Mouse (Mus musculus) adrenal gland (tissue): Measurements from ENCODE around the gene Sertad2.

ENCODE experiments used
- intact Hi-C: fragments of 180-260 bp; cut with DNase I; formaldehyde crosslinking; loops from one replicate; pipeline ENCODE4 v1.15.1; 2025

Sertad2 gene

GRCm38 (mm10) chr11:20671789-20672392 lies 128.8 kb downstream of the Sertad2 start:
- intact Hi-C loops: no loop called here

- intact Hi-C loops: no loop called here
Measured at GRCm38 (mm10) chr11:20672513-20672912, 129.5 kb downstream of the Sertad2 start.

GRCm38 (mm10) chr11:20679396-20679795 lies 136.3 kb downstream of the Sertad2 start:
- intact Hi-C loops: no loop called here

DNA sequence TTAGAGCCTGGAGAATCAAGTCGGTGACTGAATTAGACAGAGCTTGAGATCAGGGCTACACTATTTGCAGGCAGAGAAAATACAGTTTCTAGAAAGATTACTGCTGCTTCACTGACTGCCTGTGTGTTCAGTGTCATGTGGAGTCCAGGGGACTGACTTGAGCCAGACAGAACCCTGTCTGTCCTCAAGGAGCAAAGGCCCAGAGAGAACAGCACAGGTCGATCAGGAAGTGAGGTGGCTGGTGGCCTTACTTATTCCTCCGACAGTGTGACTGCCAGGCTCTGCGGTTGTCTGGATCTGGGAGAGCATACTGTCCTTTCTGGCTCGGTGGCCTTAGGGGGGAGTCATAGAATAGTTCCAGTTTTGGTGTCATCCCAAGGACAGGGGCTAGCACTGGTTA lies 137.7 kb downstream of the Sertad2 start:
- intact Hi-C loops: no loop called here

GRCm38 (mm10) chr11:20681679-20682078 lies 138.6 kb downstream of the Sertad2 start:
- intact Hi-C loops: no loop called here

GRCm38 (mm10) chr11:20691000-20691399 lies 147.9 kb downstream of the Sertad2 start:
- intact Hi-C loops: loop anchor here (2.0 kb wide), 1 partner anchor 236 kb away; no protein-coding TSS in a partner anchor
